Mouse (Mus musculus) MEL (cell line): ENCODE measurements around the gene Abcc6. TPM values are rescaled to one million over a fixed set of nuclear protein-coding genes. Genes with fewer than 3 reads are reported as not detected.

ENCODE experiments used
- DNase-seq: peaks from one replicate; pipeline ENCODE4 v3.0.0; 2011; ENCODE audit warnings: low read depth, low spot score
- H3K27ac ChIP-seq: 2 replicates; pipeline ENCODE4 v1.5.1; 2012; ENCODE audit warnings: low read depth, mild to moderate bottlenecking, control low read depth, low read length, moderate library complexity; ENCODE audit not compliant: control insufficient read depth
- H3K27me3 ChIP-seq, 2 experiments: fragments of 150-350 bp in 1 of 2; sonication (generic) in 1 of 2; 2 replicates each; pipeline ENCODE4 v1.6.1; 2012; ENCODE audit warnings: low read length in 2 of 2, mild to moderate bottlenecking in 2 of 2, improper control_type of control experiment in 1 of 2, moderate library complexity in 1 of 2; ENCODE audit not compliant: insufficient read depth in 2 of 2, control insufficient read depth in 1 of 2
- H3K36me3 ChIP-seq, 2 experiments: 2 replicates each; pipeline ENCODE4 v1.6.1; 2012 to 2014; ENCODE audit warnings: low read length in 2 of 2, improper control_type of control experiment in 1 of 2, inconsistent platforms in 1 of 2, mild to moderate bottlenecking in 1 of 2; ENCODE audit not compliant: insufficient read depth in 2 of 2, control insufficient read depth in 1 of 2
- H3K4me1 ChIP-seq, 2 experiments: fragments of 150-350 bp in 1 of 2; sonication (generic) in 1 of 2; 2 replicates each; pipeline ENCODE4 v1.6.1; 2012; ENCODE audit warnings: low read length in 2 of 2, improper control_type of control experiment in 1 of 2, mild to moderate bottlenecking in 1 of 2; ENCODE audit not compliant: insufficient read depth in 2 of 2, control insufficient read depth in 1 of 2
- H3K4me3 ChIP-seq, 2 experiments: fragments of 150-350 bp in 1 of 2; sonication (generic) in 1 of 2; 2 replicates each; pipeline ENCODE4 v1.5.1; 2012; ENCODE audit warnings: low read depth in 2 of 2, low read length in 2 of 2, mild to moderate bottlenecking in 2 of 2, moderate library complexity in 2 of 2, control low read depth in 1 of 2, improper control_type of control experiment in 1 of 2; ENCODE audit not compliant: control insufficient read depth in 1 of 2, insufficient read depth in 1 of 2
- H3K79me2 ChIP-seq: 2 replicates; pipeline ENCODE4 v1.6.1; 2012; ENCODE audit warnings: mild to moderate bottlenecking, low read length, moderate library complexity; ENCODE audit not compliant: control insufficient read depth, poor library complexity, insufficient read depth
- H3K9ac ChIP-seq: 2 replicates; pipeline ENCODE4 v1.6.1; 2012; ENCODE audit warnings: low read depth, mild to moderate bottlenecking, control low read depth, low read length, moderate library complexity; ENCODE audit not compliant: control insufficient read depth, poor library complexity, severe bottlenecking
- H3K9me3 ChIP-seq: fragments of 150-350 bp; sonication (generic); replicated peaks from 2 replicates; pipeline ENCODE4 v1.6.1; 2012; ENCODE audit warnings: mild to moderate bottlenecking, low read length, improper control_type of control experiment, moderate library complexity; ENCODE audit not compliant: insufficient read depth
- CHD1 ChIP-seq: IDR thresholded peaks from 2 replicates; pipeline ENCODE4 v1.6.1; 2012; ENCODE audit warnings: low read depth, mild to moderate bottlenecking, inconsistent platforms, low read length, improper control_type of control experiment
- CHD2 ChIP-seq: IDR thresholded peaks from 2 replicates; pipeline ENCODE4 v1.6.1; 2011; ENCODE audit warnings: low read length, improper control_type of control experiment
- CTCF ChIP-seq, 3 experiments: IDR thresholded peaks in 2 of 3; conservative IDR thresholded peaks in 1 of 3; 2 replicates each; pipeline ENCODE4 v1.5.1; 2011 to 2012; ENCODE audit warnings: low read length in 3 of 3, low read depth in 2 of 3, mild to moderate bottlenecking in 2 of 3, improper control_type of control experiment in 1 of 3, inconsistent platforms in 1 of 3, mixed read lengths in 1 of 3, moderate library complexity in 1 of 3; ENCODE audit not compliant: control insufficient read depth in 1 of 3, insufficient read depth in 1 of 3, poor library complexity in 1 of 3, severe bottlenecking in 1 of 3
- ELF1 ChIP-seq: IDR thresholded peaks from 2 replicates; pipeline ENCODE4 v1.6.1; 2014; ENCODE audit warnings: low read depth, mild to moderate bottlenecking, inconsistent platforms, low read length, improper control_type of control experiment, moderate library complexity
- ETS1 ChIP-seq: IDR thresholded peaks from 2 replicates; pipeline ENCODE4 v1.6.1; 2012; ENCODE audit warnings: low read depth, mild to moderate bottlenecking, inconsistent platforms, low read length, improper control_type of control experiment, moderate library complexity
- GATA1 ChIP-seq: IDR thresholded peaks from 2 replicates; pipeline ENCODE4 v1.6.1; 2011; ENCODE audit warnings: low read depth, low read length, improper control_type of control experiment
- MAX ChIP-seq: IDR thresholded peaks from 2 replicates; pipeline ENCODE4 v1.6.1; 2011; ENCODE audit warnings: low read length, improper control_type of control experiment
- MAZ ChIP-seq: IDR thresholded peaks from 2 replicates; pipeline ENCODE4 v1.6.1; 2012; ENCODE audit warnings: low read depth, mild to moderate bottlenecking, inconsistent platforms, low read length, improper control_type of control experiment
- MYB ChIP-seq: IDR thresholded peaks from 2 replicates; pipeline ENCODE4 v1.6.1; 2011; ENCODE audit warnings: mild to moderate bottlenecking, low read depth, low read length, improper control_type of control experiment
- NELFE ChIP-seq: IDR thresholded peaks from 2 replicates; pipeline ENCODE4 v1.6.1; 2011; ENCODE audit warnings: low read depth, low read length, improper control_type of control experiment
- NRF1 ChIP-seq: IDR thresholded peaks from 2 replicates; pipeline ENCODE4 v1.6.1; 2014; ENCODE audit warnings: low read depth, mild to moderate bottlenecking, inconsistent platforms, low read length, improper control_type of control experiment, moderate library complexity; ENCODE audit not compliant: poor library complexity, insufficient read depth, severe bottlenecking
- POLR2A ChIP-seq, 2 experiments: IDR thresholded peaks; 2 replicates each; pipeline ENCODE4 v1.6.1; 2011 to 2012; ENCODE audit warnings: low read length in 2 of 2, mild to moderate bottlenecking in 2 of 2, control low read depth in 1 of 2, improper control_type of control experiment in 1 of 2, low read depth in 1 of 2, moderate library complexity in 1 of 2; ENCODE audit not compliant: control insufficient read depth in 1 of 2, insufficient read depth in 1 of 2, poor library complexity in 1 of 2
- RAD21 ChIP-seq: IDR thresholded peaks from 2 replicates; pipeline ENCODE4 v1.6.1; 2011; ENCODE audit warnings: mild to moderate bottlenecking, low read depth, low read length, improper control_type of control experiment
- RCOR1 ChIP-seq: IDR thresholded peaks from 2 replicates; pipeline ENCODE4 v1.6.1; 2012; ENCODE audit warnings: low read depth, mild to moderate bottlenecking, inconsistent platforms, low read length, improper control_type of control experiment
- SIN3A ChIP-seq: IDR thresholded peaks from 2 replicates; pipeline ENCODE4 v1.6.1; 2012; ENCODE audit warnings: low read length, improper control_type of control experiment, inconsistent platforms
- SMC3 ChIP-seq: IDR thresholded peaks from 2 replicates; pipeline ENCODE4 v1.6.1; 2011; ENCODE audit warnings: low read depth, low read length, improper control_type of control experiment
- TAL1 ChIP-seq: IDR thresholded peaks from 2 replicates; pipeline ENCODE4 v1.6.1; 2012; ENCODE audit warnings: mild to moderate bottlenecking, inconsistent platforms, low read length, moderate library complexity, mixed read lengths
- UBTF ChIP-seq: IDR thresholded peaks from 2 replicates; pipeline ENCODE4 v1.6.1; 2012; ENCODE audit warnings: low read depth, mild to moderate bottlenecking, inconsistent platforms, low read length, improper control_type of control experiment, moderate library complexity, borderline replicate concordance; ENCODE audit not compliant: insufficient read depth
- USF1 ChIP-seq: IDR thresholded peaks from 2 replicates; pipeline ENCODE4 v1.6.1; 2014; ENCODE audit warnings: low read depth, mild to moderate bottlenecking, inconsistent platforms, low read length, improper control_type of control experiment, moderate library complexity
- ZC3H11A ChIP-seq: IDR thresholded peaks from 2 replicates; pipeline ENCODE4 v1.6.1; 2012; ENCODE audit warnings: low read depth, mild to moderate bottlenecking, inconsistent platforms, low read length, improper control_type of control experiment
- ZMIZ1 ChIP-seq: IDR thresholded peaks from 2 replicates; pipeline ENCODE4 v1.6.1; 2012; ENCODE audit warnings: low read depth, mild to moderate bottlenecking, inconsistent platforms, low read length, improper control_type of control experiment, moderate library complexity
- polyA plus RNA-seq, 2 experiments: library from polyadenylated mRNA; stranded (reverse) in 1 of 2; unstranded in 1 of 2; fragments of >175 nt in 1 of 2; fragments of >200 nt in 1 of 2; gene quantifications; 2 replicates each; pipeline versions ENCODE4 v1.2.1 to v1.2.4; 2012; ENCODE audit warnings: low replicate concordance in 2 of 2, low read depth in 1 of 2; ENCODE audit not compliant: insufficient read length in 2 of 2, insufficient read depth in 1 of 2, missing spikeins in 1 of 2
- total RNA-seq: library from RNA; depleted of rRNA; stranded (reverse); fragments of 300-350 nt; gene quantifications from 2 replicates; pipeline ENCODE4 v1.2.3, GENCODE M21; 2012

The Abcc6 gene
- total and polyA plus RNA-seq, 3 experiments, result 0.04 to 0.12 TPM; not detected in 1

GRCm38 (mm10) chr7:46002748-46003147 lies 27.4 kb downstream of the Abcc6 start:
- Histone ChIP-seq H3K9ac (no peak overlapping the region), H3K36me3 (no peaks in the 10 kb centered on the region), H3K27ac (no peak overlapping the region), H3K79me2 (no peaks in the 10 kb centered on the region), H3K27me3 (no peaks in the 10 kb centered on the region; a peak in 2 of 4 replicates), H3K9me3 (no peaks in the 10 kb centered on the region), H3K4me3 (no peak overlapping the region), H3K4me1 (no peaks in the 10 kb centered on the region)
- TF ChIP-seq CTCF (IDR thresholded peaks at IDR 0.05 in 2 of 3, conservative IDR thresholded peaks at IDR 0.05 in 1 of 3; ENCODE audit: control insufficient read depth in 1 of 3, insufficient read depth in 1 of 3, low read depth in 2 of 3, low read length in 3 of 3, poor library complexity in 1 of 3, severe bottlenecking in 1 of 3) (peak; percentile 61 to 88 (median 65)), ETS1 (no peak), RAD21 (peak; percentile 6), MYB (no peak)
- DNase-seq, result peak; percentile 62

GRCm38 (mm10) chr7:46000577-46000976 lies 29.5 kb downstream of the Abcc6 start:
- TF ChIP-seq CHD1 (no peak), ZMIZ1 (no peak), MAZ (no peak), MAX (no peak), NRF1 (no peak), GATA1 (no peak), POLR2A (IDR thresholded peaks at IDR 0.05; ENCODE audit: control insufficient read depth in 1 of 2, insufficient read depth in 1 of 2, low read depth in 1 of 2, low read length in 2 of 2, poor library complexity in 1 of 2) (no peak), ETS1 (no peak), USF1 (no peak), TAL1 (no peak), CTCF (IDR thresholded peaks at IDR 0.05 in 2 of 3, conservative IDR thresholded peaks at IDR 0.05 in 1 of 3; ENCODE audit: control insufficient read depth in 1 of 3, insufficient read depth in 1 of 3, low read depth in 2 of 3, low read length in 3 of 3, poor library complexity in 1 of 3, severe bottlenecking in 1 of 3) (no peak), ELF1 (no peak), SIN3A (no peak), UBTF (no peak)
- H3K9ac ChIP-seq, result no peak overlapping the region
- no peak overlapping the region for H3K27ac ChIP-seq
- no peaks in the 10 kb centered on the region; a peak in 2 of 4 replicates for H3K27me3 ChIP-seq
- no peaks in the 10 kb centered on the region for H3K9me3 ChIP-seq
- H3K4me1 ChIP-seq, result no peaks in the 10 kb centered on the region
- H3K36me3 ChIP-seq, result no peaks in the 10 kb centered on the region
- no peaks in the 10 kb centered on the region for H3K79me2 ChIP-seq
- H3K4me3 ChIP-seq, result no peak overlapping the region
- no peak for DNase-seq

- H3K27ac ChIP-seq, result no peak overlapping the region
- no peak for DNase-seq
- no peaks in the 10 kb centered on the region for H3K36me3 ChIP-seq
- H3K79me2 ChIP-seq, result no peaks in the 10 kb centered on the region
- H3K4me3 ChIP-seq, result no peak overlapping the region
- no peak overlapping the region for H3K9ac ChIP-seq
- H3K9me3 ChIP-seq, result no peaks in the 10 kb centered on the region
- no peaks in the 10 kb centered on the region for H3K4me1 ChIP-seq
- H3K27me3 ChIP-seq, result no peaks in the 10 kb centered on the region
- TF ChIP-seq CHD2 (no peak), ZMIZ1 (no peak), ZC3H11A (no peak), MAX (no peak), SMC3 (no peak), RCOR1 (no peak), NELFE (no peak), ETS1 (no peak)
- TF ChIP-seq, all 39 proteins: peak for 0
Measured at GRCm38 (mm10) chr7:45992470-45992869, 37.6 kb downstream of the Abcc6 start.
